Mouse (Mus musculus) natural killer cell, adult 2 months (primary cell): ENCODE data around the gene Morn3.

Experiments
- DNase-seq, 2 experiments: peaks; one replicate each; pipeline ENCODE4 v3.0.0; 2022; ENCODE audit warnings: low spot score in 2 of 2

Morn3 gene

GRCm38 (mm10) chr5:122993811-122994210 is 53.0 kb downstream of the Morn3 start:
- DNase-seq = no peak

DNA sequence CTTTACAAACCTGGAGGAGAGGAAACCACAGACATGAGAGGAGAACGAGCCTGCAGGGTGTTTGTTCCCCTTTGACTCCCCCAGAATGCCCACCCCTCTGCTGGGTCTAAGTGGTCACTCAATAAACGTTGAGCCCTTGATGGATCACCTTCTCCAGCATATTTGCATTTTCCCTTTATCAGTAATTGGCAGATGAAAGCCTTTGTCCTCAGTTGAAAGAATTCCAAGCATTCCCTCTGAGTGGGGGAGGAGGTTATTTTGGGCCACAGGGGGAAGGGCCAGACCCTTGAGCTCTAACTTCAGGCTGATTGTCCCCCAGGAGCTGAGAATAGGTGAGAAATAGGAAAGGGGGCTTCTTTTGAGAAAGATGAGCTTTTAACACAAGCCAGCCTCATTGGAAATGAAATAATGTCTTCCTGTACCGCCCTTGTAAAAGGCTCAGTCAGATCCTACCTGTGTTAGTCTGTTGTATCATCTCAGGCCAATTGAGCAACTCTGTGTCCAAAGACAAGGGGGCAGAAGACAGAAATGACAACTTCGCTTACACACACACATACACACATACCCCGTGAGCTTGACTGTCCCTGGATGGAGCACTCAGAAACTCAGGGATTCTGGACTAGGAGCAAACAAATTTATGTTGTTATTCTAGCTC is 55.3 kb downstream of the Morn3 start:
- DNase-seq = no peak

GRCm38 (mm10) chr5:122990411-122991160 is 56.2 kb downstream of the Morn3 start:
- DNase-seq = peak; percentile 87 to 93

DNA sequence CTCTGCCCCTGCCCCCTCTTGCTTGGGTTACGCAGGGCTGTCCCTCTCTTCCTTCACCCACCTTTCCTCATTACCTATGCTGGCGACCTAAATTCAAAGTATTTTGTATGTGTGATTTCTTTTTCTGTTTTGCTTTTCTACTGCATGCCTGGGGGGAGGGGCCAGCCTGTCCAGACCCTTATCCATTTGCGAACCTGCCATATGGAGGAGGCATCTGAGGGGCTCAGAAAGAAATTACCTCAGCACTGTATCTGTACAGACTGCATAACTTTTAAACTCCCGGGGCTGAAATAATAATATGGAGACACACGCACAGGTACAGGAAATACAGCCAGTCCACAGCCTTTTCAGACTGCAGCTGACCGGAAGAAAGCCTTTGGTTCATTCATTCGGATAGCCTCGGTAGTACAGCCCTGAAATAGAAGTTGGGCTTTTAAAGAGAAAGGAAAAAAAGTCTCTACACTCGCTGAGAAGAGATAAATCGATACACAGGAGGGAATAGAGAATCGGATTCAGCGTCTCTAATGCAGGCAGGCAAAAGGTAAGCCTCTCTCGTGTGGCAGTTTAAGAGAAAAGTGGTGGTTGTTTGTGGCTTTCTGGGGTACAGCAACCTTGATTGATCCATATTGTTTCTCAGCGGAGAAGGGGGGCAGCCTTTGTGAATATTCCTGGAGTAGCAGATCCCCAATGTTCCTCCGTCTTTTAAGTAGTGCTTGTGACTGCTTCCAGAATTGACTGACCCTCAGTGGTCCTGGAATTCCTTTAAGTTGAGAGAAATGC is 57.1 kb downstream of the Morn3 start, which contains the start of gene Kdm2b:
Gene Kdm2b, minus strand, starts transcription at position 273 of the 780 bp plus-strand sequence.
- DNase-seq = peak; percentile 51 to 55

DNA sequence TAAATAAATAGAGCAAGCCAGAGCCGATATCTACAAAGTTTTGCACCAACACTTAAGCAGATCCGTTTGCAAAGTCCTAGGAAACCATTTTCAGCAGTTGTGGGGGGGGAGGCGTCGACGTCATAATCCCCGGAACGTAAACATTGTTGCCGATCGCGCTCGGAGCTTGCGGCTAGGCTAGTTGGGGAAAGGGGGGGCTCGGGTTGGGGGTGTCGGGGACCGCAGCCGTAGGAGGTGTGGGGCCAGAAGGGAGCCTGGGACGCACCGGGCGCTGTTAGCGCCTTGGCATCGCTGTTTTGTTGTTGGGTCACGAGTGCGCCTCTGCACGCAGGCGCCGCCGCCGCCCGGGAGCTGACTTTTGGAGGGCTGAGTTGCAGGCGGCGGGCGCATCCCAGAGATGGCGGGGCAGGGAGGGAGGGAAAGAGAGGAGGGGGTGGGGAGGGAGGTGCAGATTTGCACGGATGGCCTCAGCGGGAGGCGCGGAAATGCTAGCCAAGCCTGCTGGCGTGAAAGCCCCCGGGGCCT is 57.8 kb downstream of the Morn3 start:
- peak; percentile 87 to 90 for DNase-seq

DNA sequence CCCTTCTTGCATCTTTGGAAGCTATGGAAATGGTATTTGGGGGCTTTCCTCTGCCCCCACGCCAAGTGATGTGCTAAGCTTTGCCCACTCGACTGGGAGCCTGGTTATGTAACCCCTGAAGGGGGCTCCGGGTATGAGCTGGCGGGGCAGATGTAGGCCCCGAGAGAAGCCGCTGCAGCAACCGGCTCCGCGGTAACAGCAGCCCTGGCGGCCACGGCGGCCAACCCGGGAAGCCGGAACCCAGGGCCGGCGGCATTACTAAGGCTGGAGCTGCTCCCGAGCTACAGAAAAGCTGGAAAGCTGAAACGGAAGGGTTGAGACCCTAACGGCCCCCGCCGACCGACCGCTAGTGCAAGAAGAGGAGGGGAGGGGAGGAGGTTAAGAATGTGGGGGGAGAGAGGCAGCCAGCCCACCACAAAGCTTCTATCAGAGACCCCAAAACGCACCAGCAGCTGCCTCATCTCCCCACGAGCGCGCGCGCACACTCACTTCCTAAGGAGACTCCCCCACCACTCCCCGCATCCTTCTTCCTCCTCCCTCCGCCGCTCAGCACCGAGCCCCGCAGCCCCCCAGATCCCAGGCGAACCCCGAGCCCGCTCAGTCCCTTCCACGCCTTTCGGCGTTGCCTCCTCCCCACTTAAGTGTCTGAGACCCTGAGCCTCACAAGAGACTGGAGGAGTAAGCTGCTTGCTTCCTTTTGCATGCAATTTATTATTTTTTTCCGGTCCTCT is 58.6 kb downstream of the Morn3 start:
- peak; percentile 40 to 53 for DNase-seq

GRCm38 (mm10) chr5:122987211-122988020 is 59.4 kb downstream of the Morn3 start:
- DNase-seq = peak; percentile 51 to 57

DNA sequence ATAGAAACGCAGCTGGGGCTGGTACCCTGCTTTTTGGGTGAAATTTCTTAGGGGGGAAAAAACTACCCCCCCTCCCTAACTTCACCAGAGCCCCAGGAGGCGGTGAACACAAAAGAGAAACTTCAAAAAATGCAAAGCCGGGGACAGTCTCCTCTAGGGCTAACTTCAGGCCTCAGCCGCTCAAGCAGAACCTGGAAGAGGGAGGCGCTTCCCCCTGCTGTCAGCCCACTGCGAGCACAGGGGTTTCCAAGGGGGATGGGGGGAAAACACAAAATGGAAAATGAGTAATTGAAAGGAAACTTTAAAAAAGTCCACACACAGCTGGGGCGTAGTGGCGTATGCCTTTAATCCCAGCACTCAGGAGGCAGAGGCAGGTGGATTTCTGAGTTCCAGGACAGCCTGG is 60.7 kb downstream of the Morn3 start:
- no peak for DNase-seq
